Mouse (Mus musculus): Measurements from ENCODE around the gene Lhfp. TPM values are rescaled to one million over a fixed set of nuclear protein-coding genes. Genes with fewer than 3 reads are reported as not detected.
"Not testable (repeated sequence)": the region's sequence is repeated elsewhere in the genome, so short reads cannot be mapped to it uniquely, and the experiment has no call there.

Gene Lhfp
- polyA plus RNA-seq, 1 experiment from 2014 or later, result 20.6 TPM

GRCm38 (mm10) chr3:53213346-53213745 is 172.0 kb downstream of the Lhfp start:
- no peak for DNase-seq (ENCODE audit: low spot score)
- no peak overlapping the region for H3K4me3 ChIP-seq
- no peaks in the 10 kb centered on the region for H3K36me3 ChIP-seq (replicated peaks)
- H3K27me3 ChIP-seq (replicated peaks; ENCODE audit: low read depth, poor library complexity, severe bottlenecking), result no peaks in the 10 kb centered on the region; the same call in 1 of the 2 replicates
- 77% methylated on average over 3 of the region's 3 CpGs for WGBS
- no peaks in the 10 kb centered on the region for H3K9me3 ChIP-seq
- no peak overlapping the region for H3K27ac ChIP-seq (replicated peaks)
- peaks cover 19% of the 10 kb centered on the region for H3K4me1 ChIP-seq

- Histone ChIP-seq H3K4me1 (peaks cover 19% of the 10 kb centered on the region), H3K36me3 (replicated peaks) (no peaks in the 10 kb centered on the region), H3K4me3 (no peak overlapping the region), H3K27ac (replicated peaks) (no peak overlapping the region), H3K9me3 (no peaks in the 10 kb centered on the region), H3K27me3 (replicated peaks; ENCODE audit: low read depth, poor library complexity, severe bottlenecking) (no peaks in the 10 kb centered on the region; the same call in 1 of the 2 replicates)
- 59% methylated on average over 7 of the region's 7 CpGs for WGBS
- DNase-seq (ENCODE audit: low spot score), result no peak
Observed at GRCm38 (mm10) chr3:53213746-53214271, 172.5 kb downstream of the Lhfp start.

GRCm38 (mm10) chr3:53214386-53214785 is 173.1 kb downstream of the Lhfp start:
- no peak overlapping the region for H3K27ac ChIP-seq (replicated peaks)

GRCm38 (mm10) chr3:53217697-53218096 is 176.4 kb downstream of the Lhfp start:
- Histone ChIP-seq H3K4me3 (no peak overlapping the region), H3K27me3 (replicated peaks; ENCODE audit: low read depth, poor library complexity, severe bottlenecking) (no peaks in the 10 kb centered on the region), H3K27ac (replicated peaks) (no peak overlapping the region), H3K4me1 (no peaks in the 10 kb centered on the region), H3K36me3 (replicated peaks) (no peaks in the 10 kb centered on the region), H3K9me3 (no peaks in the 10 kb centered on the region)
- DNase-seq (ENCODE audit: low spot score), result no peak
- WGBS, result 79% methylated on average over 5 of the region's 5 CpGs

More at GRCm38 (mm10) chr3:53214386-53214785, 173.1 kb downstream of the Lhfp start:
- Histone ChIP-seq H3K9me3 (no peaks in the 10 kb centered on the region), H3K4me1 (peaks cover 15% of the 10 kb centered on the region), H3K36me3 (replicated peaks) (no peaks in the 10 kb centered on the region), H3K4me3 (no peak overlapping the region), H3K27me3 (replicated peaks; ENCODE audit: low read depth, poor library complexity, severe bottlenecking) (no peaks in the 10 kb centered on the region; the same call in 1 of the 2 replicates)
- DNase-seq (ENCODE audit: low spot score), result no peak
- 74% methylated on average over 4 of the region's 4 CpGs for whole genome bisulfite sequencing

GRCm38 (mm10) chr3:53221531-53222272 is 180.4 kb downstream of the Lhfp start:
- WGBS, result 78% methylated on average over 5 of the region's 5 CpGs
- no peak overlapping the region for H3K4me3 ChIP-seq

GRCm38 (mm10) chr3:53224141-53224540 is 182.8 kb downstream of the Lhfp start:
- no peaks in the 10 kb centered on the region for H3K36me3 ChIP-seq (replicated peaks)
- H3K4me3 ChIP-seq, result no peak overlapping the region
- no peak for DNase-seq (ENCODE audit: low spot score)
- no peak overlapping the region for H3K27ac ChIP-seq (replicated peaks)
- no peaks in the 10 kb centered on the region for H3K27me3 ChIP-seq (replicated peaks; ENCODE audit: low read depth, poor library complexity, severe bottlenecking)
- WGBS, result 90% methylated on average over 5 of the region's 5 CpGs
- H3K4me1 ChIP-seq, result no peaks in the 10 kb centered on the region
- H3K9me3 ChIP-seq, result no peaks in the 10 kb centered on the region

More at GRCm38 (mm10) chr3:53221531-53222272, 180.4 kb downstream of the Lhfp start:
- Histone ChIP-seq H3K4me1 (no peaks in the 10 kb centered on the region), H3K36me3 (replicated peaks) (no peaks in the 10 kb centered on the region), H3K27me3 (replicated peaks; ENCODE audit: low read depth, poor library complexity, severe bottlenecking) (no peaks in the 10 kb centered on the region), H3K27ac (replicated peaks) (no peak overlapping the region), H3K9me3 (no peaks in the 10 kb centered on the region)
- DNase-seq (ENCODE audit: low spot score), result no peak

- no peak for DNase-seq (ENCODE audit: low spot score)
- no peaks in the 10 kb centered on the region for H3K36me3 ChIP-seq (replicated peaks)
- H3K9me3 ChIP-seq, result no peaks in the 10 kb centered on the region
- 0 out of 2 replicates have a peak, but pooled peaks cover 3% of the 10 kb centered on the region for H3K4me1 ChIP-seq
- H3K27me3 ChIP-seq (replicated peaks; ENCODE audit: low read depth, poor library complexity, severe bottlenecking), result no peaks in the 10 kb centered on the region
- no peak overlapping the region for H3K4me3 ChIP-seq
- no peak overlapping the region for H3K27ac ChIP-seq (replicated peaks)
- 62% methylated on average over 6 of the region's 6 CpGs for WGBS
Observed at GRCm38 (mm10) chr3:53225774-53226173, 184.4 kb downstream of the Lhfp start.

- Histone ChIP-seq H3K4me1 (0 out of 2 replicates have a peak, but pooled peaks cover 3% of the 10 kb centered on the region), H3K27me3 (replicated peaks; ENCODE audit: low read depth, poor library complexity, severe bottlenecking) (no peaks in the 10 kb centered on the region), H3K4me3 (no peak overlapping the region), H3K9me3 (no peaks in the 10 kb centered on the region), H3K36me3 (replicated peaks) (no peaks in the 10 kb centered on the region), H3K27ac (replicated peaks) (no peak overlapping the region)
- DNase-seq (ENCODE audit: low spot score), result no peak
- WGBS, result 88% methylated on average over 6 of the region's 6 CpGs
Observed at GRCm38 (mm10) chr3:53226223-53226622, 184.9 kb downstream of the Lhfp start.

- no peaks in the 10 kb centered on the region for H3K36me3 ChIP-seq (replicated peaks)
- no peak for DNase-seq (ENCODE audit: low spot score)
- H3K4me3 ChIP-seq, result no peak overlapping the region
- no peaks in the 10 kb centered on the region for H3K27me3 ChIP-seq (replicated peaks; ENCODE audit: low read depth, poor library complexity, severe bottlenecking)
- 0 out of 2 replicates have a peak, but pooled peaks cover 3% of the 10 kb centered on the region for H3K4me1 ChIP-seq
- H3K27ac ChIP-seq (replicated peaks), result no peak overlapping the region
- no peaks in the 10 kb centered on the region for H3K9me3 ChIP-seq
Observed at GRCm38 (mm10) chr3:53227866-53228265, 186.5 kb downstream of the Lhfp start.

- Histone ChIP-seq H3K4me3 (no peak overlapping the region), H3K4me1 (0 out of 2 replicates have a peak, but pooled peaks cover 3% of the 10 kb centered on the region), H3K27ac (replicated peaks) (no peak overlapping the region), H3K27me3 (replicated peaks; ENCODE audit: low read depth, poor library complexity, severe bottlenecking) (no peaks in the 10 kb centered on the region), H3K36me3 (replicated peaks) (no peaks in the 10 kb centered on the region), H3K9me3 (0 out of 2 replicates have a peak, but pooled peaks cover 2% of the 10 kb centered on the region)
- 52% methylated on average over 3 of the region's 3 CpGs for WGBS
- no peak for DNase-seq (ENCODE audit: low spot score)
Observed at GRCm38 (mm10) chr3:53230562-53230961, 189.2 kb downstream of the Lhfp start.

GRCm38 (mm10) chr3:53231112-53231511 is 189.8 kb downstream of the Lhfp start:
- DNase-seq (ENCODE audit: low spot score), result no peak
- 0 out of 2 replicates have a peak, but pooled peaks cover 2% of the 10 kb centered on the region for H3K9me3 ChIP-seq
- WGBS, result 65% methylated on average over 3 of the region's 3 CpGs
- no peak overlapping the region for H3K4me3 ChIP-seq
- 0 out of 2 replicates have a peak, but pooled peaks cover 3% of the 10 kb centered on the region for H3K4me1 ChIP-seq
- H3K36me3 ChIP-seq (replicated peaks), result no peaks in the 10 kb centered on the region
- H3K27ac ChIP-seq (replicated peaks), result no peak overlapping the region
- H3K27me3 ChIP-seq (replicated peaks; ENCODE audit: low read depth, poor library complexity, severe bottlenecking), result no peaks in the 10 kb centered on the region; the same call in 1 of the 2 replicates

GRCm38 (mm10) chr3:53232411-53232810 is 191.1 kb downstream of the Lhfp start:
- H3K4me3 ChIP-seq; H3K36me3 ChIP-seq (replicated peaks); DNase-seq (ENCODE audit: low spot score); H3K9me3 ChIP-seq; H3K27me3 ChIP-seq (replicated peaks; ENCODE audit: low read depth, poor library complexity, severe bottlenecking); H3K4me1 ChIP-seq; H3K27ac ChIP-seq (replicated peaks): not testable (repeated sequence)
- 90% methylated on average over 9 of the region's 9 CpGs for WGBS

- 0 out of 2 replicates have a peak, but pooled peaks cover 2% of the 10 kb centered on the region for H3K9me3 ChIP-seq
- no peaks in the 10 kb centered on the region for H3K36me3 ChIP-seq (replicated peaks)
- DNase-seq (ENCODE audit: low spot score), result no peak
- 0 out of 2 replicates have a peak, but pooled peaks cover 3% of the 10 kb centered on the region for H3K4me1 ChIP-seq
- H3K27me3 ChIP-seq (replicated peaks; ENCODE audit: low read depth, poor library complexity, severe bottlenecking), result no peaks in the 10 kb centered on the region; the same call in 1 of the 2 replicates
- no peak overlapping the region for H3K27ac ChIP-seq (replicated peaks)
- no peak overlapping the region for H3K4me3 ChIP-seq
Observed at GRCm38 (mm10) chr3:53234689-53235088, 193.4 kb downstream of the Lhfp start.

Measured in embryonic facial prominence, embryonic 10.5 days (tissue).